Mouse (Mus musculus): ENCODE measurements around the gene Vsig8.

DNA sequence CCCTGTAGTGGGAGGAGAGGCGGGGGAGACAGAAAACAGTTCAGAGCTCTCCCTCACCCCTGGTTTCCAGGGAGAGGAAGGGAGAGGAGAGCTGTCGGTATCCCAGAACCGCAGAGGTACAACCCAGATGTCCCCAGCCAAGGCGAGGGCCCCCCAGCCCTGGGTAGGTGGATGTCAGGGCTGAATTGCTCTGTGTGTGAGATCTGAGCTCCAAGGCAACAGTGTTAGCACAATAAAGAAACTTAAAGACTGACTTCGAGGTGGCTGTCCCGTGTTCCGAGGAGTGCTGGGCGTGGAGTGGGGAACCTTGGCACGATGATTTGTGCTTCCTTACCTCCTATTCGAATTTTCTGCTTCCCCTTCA is 7.7 kb downstream of the Vsig8 start:
- TF ChIP-seq POLR2A (IDR thresholded peaks at IDR 0.05; ENCODE audit: control insufficient read depth, low read depth, low read length) (no peak), CTCF (IDR thresholded peaks at IDR 0.05; ENCODE audit: control insufficient read depth, insufficient read depth, insufficient replicate concordance, low read depth, low read length) (no peak)
